Mouse (Mus musculus): Measurements from ENCODE around the gene Ttyh3.

DNA sequence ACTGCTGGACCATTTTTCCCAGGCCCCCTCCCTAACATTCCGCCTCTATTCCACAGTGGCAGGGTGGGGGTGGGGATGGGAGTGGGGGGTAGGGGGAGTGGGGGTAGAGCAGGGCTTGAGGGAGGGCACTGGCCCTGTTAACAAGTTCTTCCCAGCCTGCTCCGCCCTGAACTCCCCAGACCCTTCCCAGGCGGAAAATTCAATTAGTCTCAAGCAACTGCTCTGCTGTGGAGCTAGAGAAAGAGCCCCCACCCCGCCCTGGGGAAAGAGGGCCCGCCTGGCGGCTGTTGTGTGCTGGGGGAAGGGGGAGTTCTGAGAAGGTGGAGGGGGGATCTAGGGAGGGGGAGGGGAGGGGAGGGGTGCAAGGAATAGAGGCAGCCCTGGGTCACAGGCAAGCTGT lies 69.1 kb downstream of the Ttyh3 start:
- TF ChIP-seq GATA1 (IDR thresholded peaks at IDR 0.05; ENCODE audit: borderline replicate concordance, low read length), result no peak
- no peak for TF ChIP-seq CTCF (IDR thresholded peaks at IDR 0.05; ENCODE audit: low read depth, low read length)
- no peak for TF ChIP-seq POLR2AphosphoS5 (IDR thresholded peaks at IDR 0.05; ENCODE audit: insufficient replicate concordance, low read depth, low read length)
- no peak for TF ChIP-seq TAL1 (conservative IDR thresholded peaks at IDR 0.05; ENCODE audit: low read depth, low read length)
- TF ChIP-seq GATA2 (IDR thresholded peaks at IDR 0.05; ENCODE audit: borderline replicate concordance, low read depth, low read length), result no peak
